Comparison of ENCODE assay signal across 17 mouse cellular contexts in genomic region chr4:114494035-114494434, GRCm38 (mm10).
"Had no signal": no experiment of that assay in that cellular context is flagged by ENCODE, and none has a peak within 500 bp of the region (broad histone marks: within the 10 kb centered on the region; RNA-seq: fewer than 3 reads in every experiment).

No protein-coding gene starts in this region.

- H3K4me1 ChIP-seq: lung, embryonic 15.5 days; megakaryocyte, embryonic 14.5 days; stomach, embryonic 15.5 days had no signal

- H3K9ac ChIP-seq: liver, postnatal 0 days; lung, embryonic 15.5 days; midbrain, embryonic 12.5 days; midbrain, embryonic 15.5 days; neural tube, embryonic 12.5 days; stomach, embryonic 15.5 days had no signal

- H3K4me3 ChIP-seq: lung, embryonic 15.5 days; megakaryocyte, embryonic 14.5 days; midbrain, embryonic 12.5 days; midbrain, embryonic 15.5 days; neural tube, embryonic 12.5 days; stomach, embryonic 15.5 days had no signal

- H3K9me3 ChIP-seq: lung, embryonic 15.5 days; midbrain, embryonic 12.5 days; midbrain, embryonic 15.5 days; neural tube, embryonic 12.5 days; stomach, embryonic 15.5 days had no signal

- H3K27ac ChIP-seq: lung, embryonic 15.5 days; macrophage; midbrain, embryonic 12.5 days; midbrain, embryonic 15.5 days; neural tube, embryonic 12.5 days; stomach, embryonic 15.5 days; stomach, postnatal 0 days had no signal

- H3K27me3 ChIP-seq: lung, embryonic 15.5 days; megakaryocyte, embryonic 14.5 days; midbrain, embryonic 12.5 days; midbrain, embryonic 15.5 days; neural tube, embryonic 12.5 days; stomach, embryonic 15.5 days had no signal

- DNase-seq: liver, postnatal 0 days; lung, adult 2 months; lung, postnatal 14 days; lung, postnatal 36 days; right cerebral cortex, postnatal 14 days; thymus, adult 2 months; thymus, postnatal 25 days; thymus, postnatal 4 days had no signal

- H3K4me2 ChIP-seq: lung, embryonic 15.5 days; midbrain, embryonic 12.5 days; midbrain, embryonic 15.5 days; neural tube, embryonic 12.5 days; stomach, embryonic 15.5 days had no signal

- ATAC-seq: liver, postnatal 0 days; lung, postnatal 0 days; midbrain, embryonic 15.5 days had no signal

- H3K36me3 ChIP-seq: lung, embryonic 15.5 days; midbrain, embryonic 12.5 days; midbrain, embryonic 15.5 days; neural tube, embryonic 12.5 days; stomach, embryonic 15.5 days had no signal
